Comparison of ENCODE assay signal across 13 mouse cellular contexts in the genomic region with DNA sequence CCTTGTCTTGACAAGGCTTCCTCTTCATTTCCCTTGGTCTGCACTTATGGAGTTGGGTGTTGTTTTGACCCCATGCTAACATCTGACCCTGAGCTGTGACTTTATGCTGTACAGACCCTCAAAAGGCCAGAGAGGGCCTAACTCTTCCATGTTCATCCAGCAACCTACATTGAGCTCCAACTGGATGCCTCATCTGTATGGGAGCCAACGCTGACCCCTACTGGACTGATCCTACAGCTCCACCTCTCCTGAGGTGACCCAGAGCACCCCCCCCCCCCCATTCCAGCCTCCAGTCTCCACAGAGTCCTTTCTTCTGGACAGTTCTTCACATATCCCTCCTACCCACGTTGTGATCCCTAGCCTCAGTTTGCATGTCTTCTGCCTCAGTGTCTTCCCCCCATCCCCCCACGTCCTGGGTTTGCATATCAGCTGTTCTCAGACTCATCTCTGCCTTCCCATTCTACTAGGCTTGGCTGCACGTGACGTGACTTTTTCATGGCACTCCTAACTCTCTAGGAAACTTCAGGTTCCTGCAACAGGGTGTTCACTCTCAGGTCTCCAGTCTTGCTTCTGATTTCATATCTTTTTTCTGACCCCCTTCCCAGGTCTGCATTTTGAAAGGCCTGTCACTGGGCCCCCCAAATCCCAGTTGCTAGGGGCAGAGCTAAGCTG. TPM values are rescaled to one million over a fixed set of nuclear protein-coding genes. Genes with fewer than 3 reads are reported as not detected.
A peak's percentile ranks its signal among the peaks of the same experiment; 100 is the strongest.
DNase-seq lines count a peak whose midpoint lies in the region; ATAC-seq and TF ChIP-seq lines count a peak whose summit lies in the region.
"Had no signal": no experiment of that assay in that cellular context is flagged by ENCODE, and none has a peak within 500 bp of the region (broad histone marks: within the 10 kb centered on the region; RNA-seq: fewer than 3 reads in every experiment).

No protein-coding gene starts in this region.

- ATAC-seq in forebrain, postnatal 0 days: no peak
- ATAC-seq in liver, embryonic 14.5 days (ENCODE audit: insufficient read depth): no peak
- no peak for ATAC-seq in embryonic facial prominence, embryonic 11.5 days (replicated peaks; ENCODE audit: insufficient number of reproducible peaks, low FRiP score, low TSS enrichment, low read depth)
- ATAC-seq in forebrain, embryonic 16.5 days: no peak
- ATAC-seq in inflammation-experienced regulatory T-cells, adult 6 months: no peak

- DNase-seq in forebrain, postnatal 0 days: no peak
- DNase-seq in forebrain, embryonic 10.5 days (ENCODE audit: extremely low spot score, low spot score): no peak
- DNase-seq in liver, embryonic 14.5 days (ENCODE audit: low read depth in 3 of 3, low spot score in 3 of 3): no peak
- DNase-seq in liver (no peak), ES-CJ7 (ENCODE audit: low read depth, low spot score) (peak; percentile 27)
- peak; percentile 47 for DNase-seq in embryonic facial prominence, embryonic 11.5 days (ENCODE audit: low spot score)
- DNase-seq: cerebellum, adult 8-10 months; heart, postnatal 36 days had no signal

- TF ChIP-seq CTCF in forebrain, postnatal 0 days (IDR thresholded peaks at IDR 0.05; ENCODE audit: low read depth): peak; percentile 31; the same call in 1 of the 2 replicates
- TF ChIP-seq CTCF in liver, embryonic 14.5 days (IDR thresholded peaks at IDR 0.05; ENCODE audit: low read depth): peak; percentile 47

- no peaks in the 10 kb centered on the region for H3K4me1 ChIP-seq in forebrain, postnatal 0 days (ENCODE audit: insufficient read depth)
- peaks cover 31% of the 10 kb centered on the region for H3K4me1 ChIP-seq in forebrain, embryonic 10.5 days
- peaks cover 0 to 3% of the 10 kb centered on the region in 2 experiments; a peak in 1 of 4 replicates for H3K4me1 ChIP-seq in liver, embryonic 14.5 days (replicated peaks; ENCODE audit: control insufficient read depth in 2 of 2, insufficient read depth in 2 of 2, low read length in 1 of 2)
- H3K4me1 ChIP-seq in embryonic facial prominence, embryonic 11.5 days (ENCODE audit: control insufficient read depth, insufficient read depth, low read length): peaks cover 3% of the 10 kb centered on the region; the same call in 1 of the 2 replicates
- H3K4me1 ChIP-seq in forebrain, embryonic 16.5 days (replicated peaks; ENCODE audit: control insufficient read depth, insufficient read depth, low read length): peaks cover 11% of the 10 kb centered on the region

- TF ChIP-seq EP300 in liver, embryonic 14.5 days (IDR thresholded peaks at IDR 0.05; ENCODE audit: low read depth): no peak

- no peak overlapping the region for H3K27ac ChIP-seq in forebrain, postnatal 0 days (ENCODE audit: low read depth, low read length)
- H3K27ac ChIP-seq in forebrain, embryonic 10.5 days: no peak overlapping the region
- H3K27ac ChIP-seq in liver, embryonic 14.5 days: no peak overlapping the region
- H3K27ac ChIP-seq in embryonic facial prominence, embryonic 11.5 days (replicated peaks; ENCODE audit: low read depth, low read length): no peak overlapping the region
- H3K27ac ChIP-seq in forebrain, embryonic 16.5 days (ENCODE audit: low read length): no peak overlapping the region

- H3K9ac ChIP-seq in forebrain, postnatal 0 days: no peak overlapping the region
- H3K9ac ChIP-seq in liver, embryonic 14.5 days (replicated peaks): no peak overlapping the region
- no peak overlapping the region for H3K9ac ChIP-seq in embryonic facial prominence, embryonic 11.5 days (replicated peaks; ENCODE audit: low read length)
- H3K9ac ChIP-seq in forebrain, embryonic 16.5 days (replicated peaks; ENCODE audit: low read depth, low read length): no peak overlapping the region

- no peak overlapping the region for H3K4me3 ChIP-seq in forebrain, postnatal 0 days (ENCODE audit: low read depth, low read length)
- H3K4me3 ChIP-seq in forebrain, embryonic 10.5 days: no peak overlapping the region
- no peak overlapping the region for H3K4me3 ChIP-seq in liver, embryonic 14.5 days (ENCODE audit: insufficient read depth in 1 of 2, low read depth in 2 of 2, low read length in 2 of 2)
- H3K4me3 ChIP-seq in embryonic facial prominence, embryonic 11.5 days (ENCODE audit: low read depth, low read length): no peak overlapping the region
- no peak overlapping the region for H3K4me3 ChIP-seq in forebrain, embryonic 16.5 days (replicated peaks; ENCODE audit: low read length)
- H3K4me3 ChIP-seq: megakaryocyte, embryonic 14.5 days had no signal

- H3K36me3 ChIP-seq in forebrain, postnatal 0 days (ENCODE audit: insufficient read depth): no peaks in the 10 kb centered on the region
- H3K36me3 ChIP-seq in forebrain, embryonic 10.5 days (replicated peaks): no peaks in the 10 kb centered on the region
- H3K36me3 ChIP-seq in liver, embryonic 14.5 days (replicated peaks; ENCODE audit: control insufficient read depth, insufficient read depth, low read depth): no peaks in the 10 kb centered on the region
- H3K36me3 ChIP-seq in embryonic facial prominence, embryonic 11.5 days (replicated peaks; ENCODE audit: control insufficient read depth, insufficient read depth, low read depth, low read length): no peaks in the 10 kb centered on the region
- H3K36me3 ChIP-seq in forebrain, embryonic 16.5 days (ENCODE audit: control insufficient read depth, insufficient read depth): no peaks in the 10 kb centered on the region
- H3K36me3 ChIP-seq: G1E had no signal

- no peak overlapping the region for H3K4me2 ChIP-seq in forebrain, postnatal 0 days (ENCODE audit: low read depth)
- H3K4me2 ChIP-seq in liver, embryonic 14.5 days (ENCODE audit: low read depth): no peak overlapping the region
- no peak overlapping the region for H3K4me2 ChIP-seq in embryonic facial prominence, embryonic 11.5 days (ENCODE audit: low read depth, low read length)
- no peak overlapping the region for H3K4me2 ChIP-seq in forebrain, embryonic 16.5 days (ENCODE audit: low read length)

- WGBS in forebrain, postnatal 0 days: 58% methylated on average over 5 of the region's 5 CpGs
- WGBS in forebrain, embryonic 10.5 days: 63% methylated on average over 5 of the region's 5 CpGs
- WGBS in liver, embryonic 14.5 days (ENCODE audit: insufficient replicate concordance): 37% methylated on average over 5 of the region's 5 CpGs
- WGBS in embryonic facial prominence, embryonic 11.5 days: 57% methylated on average over 5 of the region's 5 CpGs
- 54% methylated on average over 5 of the region's 5 CpGs for WGBS in forebrain, embryonic 16.5 days

- H3K9me3 ChIP-seq in forebrain, postnatal 0 days (ENCODE audit: low read length): no peaks in the 10 kb centered on the region
- H3K9me3 ChIP-seq in forebrain, embryonic 10.5 days: no peaks in the 10 kb centered on the region
- H3K9me3 ChIP-seq in liver, embryonic 14.5 days (ENCODE audit: control insufficient read depth, low read length): no peaks in the 10 kb centered on the region
- H3K9me3 ChIP-seq in embryonic facial prominence, embryonic 11.5 days (replicated peaks; ENCODE audit: control insufficient read depth, low read length): no peaks in the 10 kb centered on the region
- no peaks in the 10 kb centered on the region for H3K9me3 ChIP-seq in forebrain, embryonic 16.5 days (ENCODE audit: control insufficient read depth, low read length)
- H3K9me3 ChIP-seq: G1E; megakaryocyte, embryonic 14.5 days had no signal

- H3K27me3 ChIP-seq in forebrain, postnatal 0 days (ENCODE audit: insufficient read depth, low read length): no peaks in the 10 kb centered on the region; the same call in 1 of the 2 replicates
- peaks cover 49% of the 10 kb centered on the region for H3K27me3 ChIP-seq in forebrain, embryonic 10.5 days (ENCODE audit: poor library complexity, severe bottlenecking)
- peaks cover 3% of the 10 kb centered on the region for H3K27me3 ChIP-seq in liver, embryonic 14.5 days (ENCODE audit: control insufficient read depth, insufficient read depth, low read length)
- no peaks in the 10 kb centered on the region for H3K27me3 ChIP-seq in embryonic facial prominence, embryonic 11.5 days (ENCODE audit: control insufficient read depth, insufficient read depth, low read length)
- peaks cover 2% of the 10 kb centered on the region; the same call in 1 of the 2 replicates for H3K27me3 ChIP-seq in forebrain, embryonic 16.5 days (replicated peaks; ENCODE audit: control insufficient read depth, insufficient read depth, low read length)

RNA-seq across cellular contexts. Expression of a gene that starts 18.6 kb away (rescaled TPM):
- not detected in 2 replicates for total RNA-seq in forebrain, postnatal 0 days (2014; rRNA removed)
- not detected in 2 replicates for polyA plus RNA-seq in forebrain, postnatal 0 days (2015; fragmentation: Nextera tagmentation; extraction: Ambion mirVana)
- polyA plus RNA-seq in forebrain, embryonic 10.5 days (2016; fragmentation: Nextera tagmentation; extraction: Ambion mirVana): not detected in 2 replicates
- 0.02 TPM in 1 of 2 replicates, not detected in the other for polyA plus RNA-seq in liver, embryonic 14.5 days (2012; rRNA removed)
- not detected in 2 replicates for polyA plus RNA-seq in liver, embryonic 14.5 days (2014; fragmentation: Nextera tagmentation; extraction: Ambion mirVana)
- polyA plus RNA-seq in embryonic facial prominence, embryonic 11.5 days (2014; fragmentation: Nextera tagmentation; extraction: Ambion mirVana): not detected in 2 replicates
- polyA plus RNA-seq in forebrain, embryonic 16.5 days (2015; fragmentation: Nextera tagmentation; extraction: Ambion mirVana): not detected in 2 replicates
- polyA plus RNA-seq in inflammation-experienced regulatory T-cells, adult 6 months (2017; shearing (Covaris generic)): not detected
- total RNA-seq: heart, postnatal 36 days; left cerebral cortex, postnatal 14 days had no signal

RNA-seq across cellular contexts. Expression of a gene that starts 32.4 kb away (rescaled TPM):
- total RNA-seq in forebrain, postnatal 0 days (2014; rRNA removed): 11.4 and 14.2 TPM in 2 replicates
- 7.8 and 8.7 TPM in 2 replicates for polyA plus RNA-seq in forebrain, postnatal 0 days (2015; fragmentation: Nextera tagmentation; extraction: Ambion mirVana)
- polyA plus RNA-seq in forebrain, embryonic 10.5 days (2016; fragmentation: Nextera tagmentation; extraction: Ambion mirVana): 19.2 and 23.0 TPM in 2 replicates
- polyA plus RNA-seq in liver, embryonic 14.5 days (2012; rRNA removed): 3.4 and 3.8 TPM in 2 replicates
- polyA plus RNA-seq in liver, embryonic 14.5 days (2014; fragmentation: Nextera tagmentation; extraction: Ambion mirVana): 2.0 and 2.4 TPM in 2 replicates
- 37.8 and 39.8 TPM in 2 replicates for polyA plus RNA-seq in embryonic facial prominence, embryonic 11.5 days (2014; fragmentation: Nextera tagmentation; extraction: Ambion mirVana)
- polyA plus RNA-seq in forebrain, embryonic 16.5 days (2015; fragmentation: Nextera tagmentation; extraction: Ambion mirVana): 6.4 and 8.4 TPM in 2 replicates
- polyA plus RNA-seq in inflammation-experienced regulatory T-cells, adult 6 months (2017; shearing (Covaris generic)): not detected
- total RNA-seq: G1E had no signal

RNA-seq across cellular contexts. Expression of a gene that starts 34.4 kb away (rescaled TPM):
- not detected in 2 replicates for total RNA-seq in forebrain, postnatal 0 days (2014; rRNA removed)
- not detected in 2 replicates for polyA plus RNA-seq in forebrain, postnatal 0 days (2015; fragmentation: Nextera tagmentation; extraction: Ambion mirVana)
- not detected in 2 replicates for polyA plus RNA-seq in forebrain, embryonic 10.5 days (2016; fragmentation: Nextera tagmentation; extraction: Ambion mirVana)
- polyA plus RNA-seq in liver, embryonic 14.5 days (2012; rRNA removed): not detected in 2 replicates
- polyA plus RNA-seq in liver, embryonic 14.5 days (2014; fragmentation: Nextera tagmentation; extraction: Ambion mirVana): not detected in 2 replicates
- not detected in 2 replicates for polyA plus RNA-seq in embryonic facial prominence, embryonic 11.5 days (2014; fragmentation: Nextera tagmentation; extraction: Ambion mirVana)
- polyA plus RNA-seq in forebrain, embryonic 16.5 days (2015; fragmentation: Nextera tagmentation; extraction: Ambion mirVana): not detected in 2 replicates
- polyA plus RNA-seq in inflammation-experienced regulatory T-cells, adult 6 months (2017; shearing (Covaris generic)): not detected
- total RNA-seq: heart, postnatal 36 days; left cerebral cortex, postnatal 14 days had no signal
- polyA plus RNA-seq: G1E had no signal

RNA-seq across cellular contexts. Expression of a gene that starts 37.7 kb away (rescaled TPM):
- total RNA-seq in forebrain, postnatal 0 days (2014; rRNA removed): 0.69 and 0.76 TPM in 2 replicates
- polyA plus RNA-seq in forebrain, postnatal 0 days (2015; fragmentation: Nextera tagmentation; extraction: Ambion mirVana): 0.99 and 1.1 TPM in 2 replicates
- 0.27 and 0.54 TPM in 2 replicates for polyA plus RNA-seq in forebrain, embryonic 10.5 days (2016; fragmentation: Nextera tagmentation; extraction: Ambion mirVana)
- polyA plus RNA-seq in liver, embryonic 14.5 days (2012; rRNA removed): 0.10 TPM in 1 of 2 replicates, not detected in the other
- polyA plus RNA-seq in liver, embryonic 14.5 days (2014; fragmentation: Nextera tagmentation; extraction: Ambion mirVana): 0.18 TPM in 1 of 2 replicates, not detected in the other
- polyA plus RNA-seq in embryonic facial prominence, embryonic 11.5 days (2014; fragmentation: Nextera tagmentation; extraction: Ambion mirVana): 2.8 and 14.9 TPM in 2 replicates
- polyA plus RNA-seq in forebrain, embryonic 16.5 days (2015; fragmentation: Nextera tagmentation; extraction: Ambion mirVana): 0.39 TPM in 1 of 2 replicates, not detected in the other
- not detected for polyA plus RNA-seq in inflammation-experienced regulatory T-cells, adult 6 months (2017; shearing (Covaris generic))
- total RNA-seq: G1E had no signal
- polyA plus RNA-seq: G1E had no signal

RNA-seq across cellular contexts. Expression of a gene that starts 47.1 kb away (rescaled TPM):
- total RNA-seq in forebrain, postnatal 0 days (2014; rRNA removed): not detected in 2 replicates
- 0.10 TPM in 1 of 2 replicates, not detected in the other for polyA plus RNA-seq in forebrain, postnatal 0 days (2015; fragmentation: Nextera tagmentation; extraction: Ambion mirVana)
- not detected in 2 replicates for polyA plus RNA-seq in forebrain, embryonic 10.5 days (2016; fragmentation: Nextera tagmentation; extraction: Ambion mirVana)
- not detected in 2 replicates for polyA plus RNA-seq in liver, embryonic 14.5 days (2012; rRNA removed)
- not detected in 2 replicates for polyA plus RNA-seq in liver, embryonic 14.5 days (2014; fragmentation: Nextera tagmentation; extraction: Ambion mirVana)
- polyA plus RNA-seq in embryonic facial prominence, embryonic 11.5 days (2014; fragmentation: Nextera tagmentation; extraction: Ambion mirVana): not detected in 2 replicates
- polyA plus RNA-seq in forebrain, embryonic 16.5 days (2015; fragmentation: Nextera tagmentation; extraction: Ambion mirVana): not detected in 2 replicates
- polyA plus RNA-seq in inflammation-experienced regulatory T-cells, adult 6 months (2017; shearing (Covaris generic)): not detected
- total RNA-seq: heart, postnatal 36 days; left cerebral cortex, postnatal 14 days had no signal
- polyA plus RNA-seq: G1E had no signal

Comparison
In these comparisons a context has a peak if more than half of its experiments do, and no peak if none do; other contexts are left out.
1. DNase-seq: peak in ES-CJ7 (single experiment) and embryonic facial prominence, embryonic 11.5 days (single experiment); none in forebrain, postnatal 0 days (single experiment), forebrain, embryonic 10.5 days (single experiment), liver, embryonic 14.5 days (0 of 3) and liver (single experiment).